Mouse (Mus musculus) embryonic stem cell, embryonic (primary cell): Measurements from ENCODE around the gene Lcn11.
"Not testable (repeated sequence)": the region's sequence is repeated elsewhere in the genome, so short reads cannot be mapped to it uniquely, and the experiment has no call there.

ENCODE experiments used
- CTCF ChIA-PET, 4 experiments: fragments of 300-600 bp in 2 of 4; fragments of 350-600 bp in 2 of 4; sonication (Branson Sonifier 250); formaldehyde crosslinking; loops; one replicate each; lab custom pipeline; 2022; ENCODE audit warnings: inconsistent platforms in 2 of 4; lab: Charles Lee
- POLR2A ChIA-PET, 4 experiments: fragments of 300-600 bp in 2 of 4; fragments of 350-600 bp in 2 of 4; sonication (Branson Sonifier 250); formaldehyde crosslinking; loops; one replicate each; lab custom pipeline; 2022; ENCODE audit warnings: antibody characterized with exemption in 4 of 4, inconsistent platforms in 1 of 4; lab: Charles Lee

The Lcn11 gene

DNA sequence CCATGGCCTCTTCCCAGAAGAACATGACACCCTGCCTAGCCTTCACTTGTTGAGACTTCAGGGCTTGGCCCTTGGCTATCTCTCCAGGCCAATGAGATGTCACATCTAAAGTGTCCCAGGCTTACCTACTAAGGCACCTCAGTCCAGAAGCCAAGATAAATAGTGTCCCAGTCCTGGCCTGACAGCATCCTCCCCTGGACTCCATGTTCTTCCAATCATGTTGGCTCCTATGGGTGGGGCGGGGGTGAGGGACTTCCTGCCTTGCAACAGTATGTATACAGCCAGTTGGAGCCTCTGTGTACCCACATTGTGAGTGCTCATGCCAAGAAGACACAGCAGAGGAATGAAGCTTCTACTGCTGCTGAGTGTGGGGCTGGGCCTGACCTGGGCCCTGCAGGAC is at the start of gene Lcn11:
TSS of gene Lcn11 (plus strand) at position 301 of the 400 bp plus-strand sequence.
- ChIA-PET POLR2A (interaction anchor here in 1 of 4 experiments (1.4 kb wide), 1 partner anchor 12 kb away, joined by 3 read pairs; no protein-coding TSS in a partner anchor), CTCF (no interaction called here)

DNA sequence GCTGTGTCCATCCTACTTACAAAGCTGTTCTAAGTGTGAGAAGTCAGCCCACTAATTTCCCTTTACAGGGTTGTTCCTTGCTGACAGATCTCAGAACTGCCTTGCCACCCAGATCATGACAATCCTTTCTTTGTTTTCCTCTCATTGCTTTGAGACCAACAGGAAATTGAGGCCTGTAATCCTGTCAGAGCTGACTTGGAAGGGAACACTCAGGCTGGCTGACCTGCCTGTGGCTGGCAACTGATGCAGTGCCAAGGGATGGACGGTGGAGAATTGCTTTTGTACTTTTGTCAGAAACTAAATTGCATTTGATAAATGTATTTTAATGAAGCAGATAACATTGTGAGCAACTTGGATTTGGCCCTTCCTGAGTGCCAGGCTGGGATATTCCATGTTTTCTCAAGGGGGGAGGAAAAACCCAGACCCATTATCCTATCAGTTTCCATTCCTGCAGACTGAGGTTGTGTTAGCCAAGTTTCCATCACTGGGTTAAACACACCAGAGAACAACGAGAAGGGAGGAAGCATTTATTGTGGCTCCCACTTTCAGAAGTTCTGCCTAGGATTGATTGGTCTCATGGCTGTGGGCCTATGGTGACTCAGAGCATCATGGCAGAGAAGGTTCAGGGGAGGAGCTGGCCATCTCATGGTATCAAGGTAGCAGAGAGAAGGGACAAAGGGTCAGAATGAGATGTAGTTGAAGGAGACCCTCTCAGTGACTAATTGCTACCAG is 43.5 kb upstream of the Lcn11 start:
- CTCF ChIA-PET = no interaction called here
- POLR2A ChIA-PET = no interaction called here

DNA sequence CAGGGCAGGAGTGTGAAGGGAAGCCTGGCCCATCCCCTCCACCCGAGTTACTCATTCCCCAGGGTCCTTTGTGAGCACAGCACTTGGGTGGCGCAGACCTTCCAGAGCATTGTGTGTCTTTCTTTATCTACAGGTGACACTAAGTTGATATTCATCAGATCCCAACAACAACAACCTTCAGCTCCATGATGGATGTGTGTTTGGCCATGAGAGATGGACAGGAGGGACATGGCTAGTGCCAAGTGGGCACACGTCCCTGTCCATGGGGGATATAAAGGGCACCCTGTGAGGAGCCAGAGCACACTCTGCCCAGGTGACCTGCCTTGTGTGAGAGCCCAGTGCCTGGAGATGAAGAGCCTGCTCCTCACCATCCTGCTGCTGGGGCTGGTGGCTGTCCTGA is 40.1 kb upstream of the Lcn11 start, which contains the start of gene Obp2b:
TSS of gene Obp2b (plus strand) at position 301 of the 400 bp plus-strand sequence.
- CTCF ChIA-PET, POLR2A ChIA-PET: not testable (repeated sequence)

DNA sequence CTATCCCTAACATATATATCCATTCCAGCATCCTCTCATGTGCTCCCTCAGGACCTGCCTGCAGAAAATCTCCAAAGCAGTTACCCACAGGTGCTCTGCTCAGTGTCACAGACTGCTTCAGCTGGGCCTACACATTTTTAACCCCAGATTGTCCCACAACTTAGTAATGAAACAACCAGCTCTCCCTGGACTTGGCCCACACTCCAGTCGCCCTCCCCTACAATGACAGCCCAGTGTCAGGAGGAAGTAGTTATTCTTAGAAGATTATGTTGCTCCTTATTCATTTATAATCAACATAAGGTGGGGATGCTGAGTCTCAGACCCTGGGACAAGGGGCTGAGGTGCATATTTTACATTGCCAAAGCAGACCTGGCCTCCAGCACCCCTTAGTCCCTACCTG is 35.1 kb upstream of the Lcn11 start:
- ChIA-PET POLR2A (no interaction called here), CTCF (interaction anchor here in 1 of 4 experiments (0.6 kb wide), 1 partner anchor 562 kb away, joined by 3 read pairs; no protein-coding TSS in a partner anchor)

DNA sequence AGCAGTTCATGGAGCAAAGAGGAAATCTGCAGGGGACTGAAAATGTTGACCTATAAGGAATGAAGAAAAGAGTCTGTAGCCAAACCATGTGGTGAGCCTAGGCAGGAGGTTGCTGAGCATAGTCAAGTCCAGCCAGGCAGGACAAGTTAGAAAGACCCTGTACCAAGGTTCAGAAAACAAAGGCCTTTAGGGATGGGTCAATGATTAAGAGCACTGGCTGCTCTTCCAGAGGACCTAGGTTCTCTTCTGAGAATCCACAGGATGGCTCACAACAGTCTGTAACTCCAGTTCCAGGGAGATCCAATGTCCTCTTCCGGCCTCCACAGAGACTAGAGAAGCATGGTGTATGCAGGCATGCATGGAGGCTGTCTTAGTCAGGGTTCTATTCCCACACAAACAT is 22.6 kb upstream of the Lcn11 start:
- ChIA-PET CTCF (no interaction called here), POLR2A (interaction anchor here in 1 of 4 experiments (0.6 kb wide), 1 partner anchor 16 kb away, joined by 5 read pairs; no protein-coding TSS in a partner anchor)

DNA sequence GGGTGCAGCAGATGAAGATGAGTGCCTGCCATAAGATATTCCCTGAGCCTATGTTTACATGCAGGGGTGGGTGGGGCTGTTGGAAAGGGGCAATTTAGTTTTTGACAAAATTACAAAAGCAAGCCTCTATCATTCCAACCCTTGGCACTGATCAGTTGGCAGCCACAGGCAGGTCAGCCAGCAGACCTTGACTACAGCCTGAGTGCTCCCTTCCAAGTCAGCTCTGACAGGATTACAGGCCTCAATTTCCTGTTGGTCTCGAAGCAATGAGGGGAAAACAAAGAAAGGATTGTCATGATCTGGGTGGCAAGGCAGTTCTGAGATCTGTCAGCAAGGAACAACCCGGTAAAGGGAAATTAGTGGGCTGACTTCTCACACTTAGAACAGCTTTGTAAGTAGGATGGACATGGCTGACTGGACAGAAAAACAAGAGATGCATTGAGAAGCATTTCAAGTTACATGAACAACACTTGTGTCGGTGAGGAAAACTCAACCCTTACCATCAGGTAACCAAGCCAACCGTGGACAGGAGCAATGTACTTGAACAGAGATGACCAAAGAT is 18.7 kb upstream of the Lcn11 start:
- POLR2A ChIA-PET = interaction anchor here in 1 of 4 experiments (0.6 kb wide), 1 partner anchor 45 kb away, joined by 4 read pairs; no protein-coding TSS in a partner anchor
- CTCF ChIA-PET = no interaction called here

DNA sequence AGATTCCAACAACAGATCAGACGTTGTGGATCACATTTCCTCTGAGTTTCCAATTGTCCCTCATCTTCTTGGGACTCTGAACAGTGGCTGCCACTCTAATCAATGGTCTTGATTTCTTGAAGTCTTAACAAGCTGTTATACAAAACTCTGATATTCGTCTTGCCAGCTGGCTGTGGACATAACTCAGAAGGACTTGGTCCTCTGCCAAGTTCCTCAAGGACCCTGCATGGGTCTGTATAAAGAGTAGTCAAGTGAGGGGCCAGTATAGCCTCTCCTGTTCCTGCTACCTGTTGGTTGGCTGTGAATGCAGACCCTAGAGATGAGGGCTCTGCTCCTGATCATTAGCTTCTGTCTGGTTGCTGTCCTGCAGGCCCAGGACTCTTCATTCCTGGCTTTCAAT is 11.5 kb upstream of the Lcn11 start, which contains the start of gene Lcn3:
TSS of gene Lcn3 (plus strand) at position 301 of the 400 bp plus-strand sequence.
- POLR2A ChIA-PET = interaction anchor here in 1 of 4 experiments (1.0 kb wide), 1 partner anchor 18 kb away, joined by 3 read pairs; no protein-coding TSS in a partner anchor
- CTCF ChIA-PET = no interaction called here

DNA sequence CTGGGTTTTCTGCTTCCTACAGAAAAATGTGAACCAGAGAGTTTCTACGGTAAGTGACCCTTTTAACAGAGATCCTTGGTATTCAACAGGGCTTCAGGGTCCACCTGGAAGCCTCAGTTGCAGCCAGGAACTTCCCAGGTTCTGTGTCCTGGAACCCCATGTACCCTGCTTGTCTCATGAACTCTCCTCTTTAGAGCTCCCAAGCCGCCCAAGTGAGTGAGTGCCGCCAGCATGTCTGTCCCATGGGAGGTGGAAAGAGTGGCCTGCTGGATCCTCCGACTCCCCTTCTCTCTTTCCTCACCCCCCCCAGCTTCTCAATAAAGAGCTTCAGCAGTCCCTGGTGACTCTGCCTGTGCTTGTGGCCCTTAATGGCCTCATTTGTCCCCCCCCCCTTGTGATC is 9.1 kb upstream of the Lcn11 start:
- CTCF ChIA-PET = interaction anchor here in 1 of 4 experiments (0.6 kb wide), 1 partner anchor 246 kb away, joined by 3 read pairs; no protein-coding TSS in a partner anchor
- POLR2A ChIA-PET = interaction anchor here in 1 of 4 experiments (0.7 kb wide), 1 partner anchor 366 kb away, joined by 3 read pairs; no protein-coding TSS in a partner anchor

DNA sequence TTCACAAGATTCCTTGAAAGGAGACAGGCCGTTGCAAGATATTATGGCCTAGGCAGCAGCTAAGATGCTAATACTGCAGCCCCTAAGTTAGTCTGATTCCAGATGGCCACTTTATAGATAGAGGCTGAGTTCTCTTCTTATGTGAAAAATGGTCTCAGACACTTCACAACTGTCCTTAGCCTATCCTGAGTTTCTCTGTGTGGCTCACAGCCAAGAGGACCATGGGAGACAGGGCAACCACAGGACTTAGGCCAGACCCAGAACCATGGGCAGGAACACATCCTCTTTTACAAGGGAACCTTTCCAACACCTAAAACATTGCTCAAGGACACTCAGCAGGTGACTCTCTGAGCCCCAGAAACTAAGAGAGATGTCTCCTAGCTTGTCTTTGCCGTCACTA is 3.3 kb upstream of the Lcn11 start:
- POLR2A ChIA-PET = no interaction called here

DNA sequence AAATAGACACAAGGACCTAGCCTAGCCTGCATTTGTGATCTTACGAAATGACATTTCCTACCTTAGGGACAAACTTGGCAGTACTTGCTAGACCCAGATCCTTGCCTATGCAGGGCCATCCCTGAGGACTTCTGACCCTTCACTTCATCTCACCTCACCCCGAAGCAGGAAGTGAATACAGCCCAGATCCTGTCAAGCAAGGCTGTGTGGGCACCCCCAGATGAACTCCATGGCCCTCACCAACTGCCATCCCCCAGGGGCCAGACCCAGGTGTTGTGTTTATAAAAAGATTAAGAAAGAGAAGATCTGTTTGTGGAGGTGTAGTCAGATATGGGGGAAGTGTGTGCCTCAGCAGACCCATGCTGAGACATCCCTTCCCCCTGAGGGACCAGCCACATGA is 2.2 kb upstream of the Lcn11 start:
- ChIA-PET CTCF (no interaction called here), POLR2A (no interaction called here)

More for the DNA sequence above, 3.3 kb upstream of the Lcn11 start:
- CTCF ChIA-PET = no interaction called here

DNA sequence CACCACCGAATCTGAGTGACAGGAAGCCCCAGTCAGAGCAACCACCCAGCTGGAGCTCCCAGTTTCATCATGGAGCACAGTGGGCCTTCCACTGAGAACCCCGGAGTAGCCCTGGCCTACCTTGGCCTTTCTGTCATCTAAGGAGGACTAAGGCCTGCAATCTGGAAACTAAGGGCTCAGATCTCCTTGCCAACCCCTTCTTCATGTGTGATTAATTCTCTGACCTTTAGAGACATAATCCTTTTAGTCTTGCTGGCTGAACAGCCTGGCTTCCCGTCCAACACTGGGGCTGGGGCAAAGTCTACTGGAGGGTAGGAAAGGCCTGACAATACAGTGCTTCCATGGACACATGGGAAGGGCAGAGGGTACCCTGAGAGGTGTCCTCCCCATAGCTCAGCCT is 826 bp upstream of the Lcn11 start:
- CTCF ChIA-PET = no interaction called here
- POLR2A ChIA-PET = no interaction called here

DNA sequence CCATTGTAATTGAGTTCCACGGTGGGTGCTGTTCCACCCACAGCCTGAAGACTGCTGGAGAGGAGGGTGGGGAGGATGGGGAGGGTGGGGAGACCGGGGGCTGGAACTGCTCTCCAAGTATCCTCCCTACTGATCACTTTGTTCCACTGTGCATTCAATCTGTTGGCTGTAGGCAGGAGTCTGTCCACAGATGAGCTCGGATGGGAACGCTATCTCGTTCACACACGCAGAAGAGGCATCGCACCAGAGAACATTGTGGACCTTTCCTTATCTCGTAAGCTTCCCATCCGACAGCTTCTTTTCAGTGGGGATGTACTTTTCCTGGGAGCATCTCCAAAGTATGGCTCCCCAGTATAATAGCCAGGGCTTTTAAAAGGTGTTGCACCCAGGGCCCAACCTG is 2.3 kb downstream of the Lcn11 start:
- ChIA-PET POLR2A (interaction anchor here in 1 of 4 experiments (1.2 kb wide), 1 partner anchor 71 kb away, joined by 3 read pairs; no protein-coding TSS in a partner anchor), CTCF (no interaction called here)

DNA sequence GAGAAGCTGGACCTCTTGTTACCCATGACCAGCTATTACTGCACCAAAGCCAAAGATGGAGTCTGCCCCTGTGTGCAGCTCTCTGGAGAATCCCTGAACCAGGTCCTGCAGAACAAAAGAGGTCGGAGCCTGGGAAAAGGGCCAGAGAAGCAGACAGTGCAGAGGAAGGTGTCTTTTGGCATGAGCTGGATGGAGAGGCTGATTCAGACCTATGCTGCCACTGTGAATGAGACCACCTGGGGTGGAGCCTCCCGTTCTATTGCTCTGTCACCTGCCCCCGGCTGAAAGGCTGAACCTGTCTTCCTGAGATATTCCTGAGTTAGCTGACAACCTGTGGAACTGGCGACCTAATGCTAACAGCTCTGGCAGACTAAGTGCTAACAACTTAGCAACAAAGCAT is 4.1 kb downstream of the Lcn11 start:
- CTCF ChIA-PET = interaction anchor here in 1 of 4 experiments (1.3 kb wide), 1 partner anchor 55 kb away, joined by 3 read pairs; no protein-coding TSS in a partner anchor
- POLR2A ChIA-PET = interaction anchor here in 1 of 4 experiments (0.6 kb wide), 1 partner anchor 83 kb away, joined by 5 read pairs; the partner anchor contains the start of gene Kcnt1

DNA sequence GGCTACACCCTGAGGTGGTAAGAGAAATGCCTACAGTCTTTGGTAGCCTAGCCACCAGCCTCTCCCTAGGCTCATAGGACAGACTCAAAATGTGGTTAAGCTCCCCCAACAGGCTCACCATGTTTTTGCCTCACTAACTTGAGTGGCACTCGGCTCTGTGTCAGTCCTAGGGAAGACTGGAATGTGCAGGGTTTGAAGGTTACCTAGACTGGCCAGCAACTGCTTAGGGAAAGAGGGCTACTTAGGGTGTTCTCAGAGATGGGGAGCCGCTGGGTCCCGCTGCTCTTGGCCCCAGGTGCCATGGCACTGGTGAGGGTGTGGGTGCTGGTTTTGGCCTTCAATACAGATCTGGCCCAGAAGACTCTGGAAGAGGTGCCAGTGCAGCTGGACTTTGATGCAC is 5.1 kb downstream of the Lcn11 start, which contains the start of gene Gm13539:
TSS of gene Gm13539 (plus strand) at position 301 of the 400 bp plus-strand sequence.
- ChIA-PET CTCF (no interaction called here), POLR2A (interaction anchor here in 1 of 4 experiments (0.6 kb wide), 1 partner anchor 116 kb away, joined by 3 read pairs; no protein-coding TSS in a partner anchor)

DNA sequence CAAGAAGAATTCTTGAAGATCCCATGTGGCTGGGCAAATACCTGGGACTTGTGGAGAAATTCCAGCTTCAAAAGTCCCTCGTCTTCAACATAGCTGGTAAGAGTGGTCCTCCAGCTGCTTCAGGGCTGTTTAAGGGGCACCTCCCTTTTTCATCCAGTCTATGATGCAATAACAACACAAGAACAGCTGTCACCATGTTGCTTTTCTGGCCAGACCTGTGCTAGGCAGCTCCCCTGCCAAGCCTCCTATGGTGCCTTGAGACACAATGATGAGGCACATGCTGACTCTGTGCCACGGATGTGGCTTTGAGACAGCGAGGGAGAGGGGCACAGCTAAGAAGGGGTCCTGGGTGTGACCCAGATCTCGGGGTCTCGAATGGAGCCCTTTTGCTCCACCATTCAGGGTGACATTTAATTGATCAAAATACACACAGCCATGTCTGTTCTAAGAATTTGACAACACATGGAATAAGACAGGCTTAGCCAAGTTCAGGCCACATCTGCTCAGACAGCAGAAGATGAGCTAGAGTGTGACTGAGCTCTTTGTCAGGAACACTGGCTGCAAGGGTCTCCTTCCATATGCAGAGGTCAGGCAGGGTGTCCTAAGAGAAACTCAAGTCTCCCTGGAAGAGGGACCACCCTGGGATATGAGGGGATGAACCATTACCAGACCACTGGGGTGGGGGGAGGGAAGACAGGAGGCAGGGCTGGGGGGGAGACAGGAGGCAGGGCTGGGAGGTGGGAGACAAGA is 8.9 kb downstream of the Lcn11 start:
- POLR2A ChIA-PET = no interaction called here
- CTCF ChIA-PET = no interaction called here

DNA sequence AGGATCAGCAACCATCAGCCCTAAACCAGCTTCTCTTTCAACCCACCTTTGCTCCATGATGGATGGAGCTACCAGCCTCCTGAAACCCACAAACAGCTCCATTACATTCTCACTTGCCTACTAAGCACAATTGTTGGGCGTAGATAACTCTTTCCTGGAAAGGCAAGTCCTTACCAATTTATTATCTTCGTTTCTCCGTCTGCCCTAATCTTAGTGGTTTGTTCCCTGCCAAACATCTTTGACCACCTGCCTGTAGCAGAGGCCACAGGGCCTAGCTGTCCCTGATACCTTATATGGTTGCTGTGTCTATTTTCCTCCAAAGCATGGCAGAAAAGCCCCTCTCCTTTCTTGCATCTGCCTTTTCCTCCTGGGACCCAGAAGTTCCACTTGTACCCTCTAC is 12.3 kb downstream of the Lcn11 start:
- CTCF ChIA-PET = no interaction called here
- POLR2A ChIA-PET = interaction anchor here in 1 of 4 experiments (1.2 kb wide), 1 partner anchor 12 kb away, joined by 3 read pairs; the partner anchor contains the start of gene Lcn11

DNA sequence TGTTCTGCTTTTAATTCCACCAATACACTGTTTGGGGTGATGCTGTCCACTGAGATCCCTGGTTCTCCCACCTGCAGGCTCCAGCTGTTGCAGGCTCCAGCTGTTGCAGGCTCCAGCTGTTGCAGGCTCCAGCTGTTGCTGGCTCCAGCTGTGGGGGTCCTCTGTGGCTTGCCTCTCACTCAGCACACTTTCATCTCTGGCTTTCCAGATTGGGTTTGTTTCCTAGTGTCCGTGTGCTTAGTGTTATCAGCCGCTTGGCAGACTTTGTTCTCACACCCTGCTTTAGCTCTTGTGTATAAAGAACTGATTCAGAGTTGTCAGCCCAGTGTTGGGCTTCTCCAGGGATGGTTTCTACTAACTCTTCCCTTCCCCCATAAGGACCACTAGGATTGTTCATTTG is 20.8 kb downstream of the Lcn11 start:
- CTCF ChIA-PET = interaction anchor here in 3 of 4 experiments (0.5 to 0.8 kb wide), 5 partner anchors 38 to 648 kb away, joined by 3 to 8 read pairs (median 4); no protein-coding TSS in a partner anchor
- POLR2A ChIA-PET = interaction anchor here in 2 of 4 experiments (0.6 kb wide), 2 partner anchors 275 to 729 kb away, joined by 3 to 6 read pairs; no protein-coding TSS in a partner anchor

DNA sequence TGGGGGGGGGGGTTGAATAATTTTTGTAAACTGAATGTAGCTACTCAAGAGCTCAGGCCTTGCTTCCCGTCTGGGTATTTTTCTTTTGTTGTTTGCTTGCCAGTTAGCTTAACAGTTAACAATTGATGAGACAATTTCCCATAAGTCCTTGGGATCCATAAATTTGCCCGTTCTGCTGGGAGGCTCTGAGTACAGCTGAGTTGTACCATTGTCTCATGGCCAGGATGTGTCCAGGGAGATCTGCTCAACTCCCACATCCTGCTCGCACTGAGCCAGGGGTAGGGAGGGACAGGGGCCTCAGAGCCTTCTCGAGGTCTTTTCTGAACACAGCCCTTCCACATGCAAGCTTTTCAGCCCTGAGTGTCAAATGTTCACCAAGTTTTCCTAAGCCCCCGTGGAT is 21.2 kb downstream of the Lcn11 start:
- POLR2A ChIA-PET = interaction anchor here in 2 of 4 experiments (0.6 kb wide), 2 partner anchors 275 to 729 kb away, joined by 3 to 6 read pairs; no protein-coding TSS in a partner anchor
- CTCF ChIA-PET = interaction anchor here in 2 of 4 experiments (0.6 to 0.8 kb wide), 4 partner anchors 38 to 171 kb away, joined by 3 to 8 read pairs (median 4); no protein-coding TSS in a partner anchor

DNA sequence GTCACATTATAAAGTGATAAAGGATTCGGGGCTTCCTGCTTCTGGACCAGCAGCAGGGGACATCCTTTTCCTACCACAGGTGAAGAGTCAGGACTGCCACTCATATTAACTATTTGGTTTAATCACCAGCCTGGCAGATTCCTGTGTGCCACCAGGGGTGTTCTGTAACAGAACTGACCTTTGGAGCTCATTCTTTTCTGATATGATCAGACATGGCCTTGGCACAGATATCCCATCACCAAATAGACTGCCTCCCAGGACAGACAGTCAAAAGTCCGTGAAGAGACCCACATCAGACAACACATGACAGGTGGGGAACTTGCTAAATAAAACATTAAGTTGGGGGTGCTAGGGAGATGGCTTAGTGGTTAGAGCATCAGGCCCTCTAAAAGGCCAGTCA is 34.9 kb downstream of the Lcn11 start:
- CTCF ChIA-PET = no interaction called here
- POLR2A ChIA-PET = no interaction called here
